In the genomic region with DNA sequence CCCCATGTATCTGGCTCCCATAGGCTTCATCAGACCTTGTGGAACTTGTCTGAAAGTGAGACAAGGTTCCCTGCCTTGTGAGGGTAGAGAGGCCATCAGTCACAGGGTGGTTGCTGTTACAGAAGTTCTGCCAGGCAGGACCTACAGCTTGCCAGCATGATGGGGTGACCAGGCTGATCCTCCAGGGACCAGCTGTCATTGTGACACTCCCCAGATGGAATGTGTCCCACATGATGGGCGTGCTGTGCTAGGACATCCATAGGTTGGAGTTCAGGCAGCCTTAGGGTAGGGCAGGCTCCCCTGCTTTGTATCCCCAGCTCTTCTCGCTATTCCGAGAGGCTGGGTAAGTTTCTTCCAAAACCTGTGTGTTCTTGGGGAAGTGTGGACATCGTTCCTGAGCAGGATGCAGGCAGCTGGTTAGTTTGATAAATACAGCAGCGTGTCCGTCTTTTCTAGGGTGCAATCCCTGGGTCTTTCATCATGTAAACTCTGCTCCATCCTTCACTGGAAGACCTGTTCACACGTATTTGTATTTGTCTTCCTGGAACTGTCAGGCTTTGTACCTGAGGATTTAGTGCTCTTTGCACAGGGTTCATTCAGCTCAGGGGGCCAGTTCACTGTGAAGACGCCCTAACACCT, we compare ENCODE assay signal across 8 mouse cellular contexts. TPM values are rescaled to one million over a fixed set of nuclear protein-coding genes. Genes with fewer than 3 reads are reported as not detected.
A peak's percentile ranks its signal among the peaks of the same experiment; 100 is the strongest.
DNase-seq lines count a peak whose midpoint lies in the region; ATAC-seq and TF ChIP-seq lines count a peak whose summit lies in the region.

No protein-coding gene starts in this region.

- no peaks in the 10 kb centered on the region for H3K36me3 ChIP-seq in embryonic facial prominence, embryonic 12.5 days
- no peaks in the 10 kb centered on the region for H3K36me3 ChIP-seq in intestine, embryonic 14.5 days (ENCODE audit: control insufficient read depth, insufficient read depth, low read length)
- H3K36me3 ChIP-seq in myocyte (ENCODE audit: control insufficient read depth, insufficient read depth): no peaks in the 10 kb centered on the region

- H3K79me2 ChIP-seq in myocyte (ENCODE audit: control insufficient read depth, insufficient read depth): no peaks in the 10 kb centered on the region

- H3K4me2 ChIP-seq in embryonic facial prominence, embryonic 12.5 days (replicated peaks): peak overlapping the region; percentile 97
- peak overlapping the region; percentile 99 for H3K4me2 ChIP-seq in intestine, embryonic 14.5 days (ENCODE audit: low read length)
- H3K4me2 ChIP-seq in myocyte (ENCODE audit: low read depth): peak overlapping the region; percentile 68

- TF ChIP-seq POLR2A in myocyte (IDR thresholded peaks at IDR 0.05; ENCODE audit: insufficient read length, low read depth): no peak

- peak overlapping the region; percentile 61 for H3K4me3 ChIP-seq in layer of hippocampus, adult 2 months
- H3K4me3 ChIP-seq in embryonic facial prominence, embryonic 12.5 days: peak overlapping the region; percentile 59
- H3K4me3 ChIP-seq in intestine, embryonic 14.5 days (ENCODE audit: low read depth, low read length): peak overlapping the region; percentile 74
- H3K4me3 ChIP-seq in myocyte: peak overlapping the region; percentile 31

- peak overlapping the region; percentile 89; the same call in 1 of the 2 replicates for H3K27ac ChIP-seq in layer of hippocampus, adult 2 months
- H3K27ac ChIP-seq in embryonic facial prominence, embryonic 12.5 days: no peak overlapping the region
- no peak overlapping the region for H3K27ac ChIP-seq in intestine, embryonic 14.5 days (ENCODE audit: low read depth)

- TF ChIP-seq CTCF in layer of hippocampus, adult 2 months (conservative IDR thresholded peaks at IDR 0.05): no peak

- peaks cover 54% of the 10 kb centered on the region for H3K27me3 ChIP-seq in embryonic facial prominence, embryonic 12.5 days
- H3K27me3 ChIP-seq in intestine, embryonic 14.5 days (replicated peaks; ENCODE audit: control insufficient read depth, insufficient read depth, low read length): peaks cover 18% of the 10 kb centered on the region
- peaks cover 20% of the 10 kb centered on the region for H3K27me3 ChIP-seq in myocyte (ENCODE audit: control insufficient read depth, insufficient read depth, insufficient read length)

- no peaks in the 10 kb centered on the region for H3K9me3 ChIP-seq in embryonic facial prominence, embryonic 12.5 days
- H3K9me3 ChIP-seq in intestine, embryonic 14.5 days (ENCODE audit: control insufficient read depth, low read length): no peaks in the 10 kb centered on the region

- no peak for ATAC-seq in embryonic facial prominence, embryonic 12.5 days (ENCODE audit: insufficient number of reproducible peaks, insufficient read depth, low FRiP score, low TSS enrichment)
- no peak; the same call in 1 of the 2 replicates for ATAC-seq in intestine, embryonic 14.5 days (replicated peaks; ENCODE audit: low FRiP score, low TSS enrichment, low read depth)

- H3K4me1 ChIP-seq in embryonic facial prominence, embryonic 12.5 days: peaks cover 17% of the 10 kb centered on the region; the same call in 1 of the 2 replicates
- peaks cover 18% of the 10 kb centered on the region for H3K4me1 ChIP-seq in intestine, embryonic 14.5 days (replicated peaks; ENCODE audit: control insufficient read depth, insufficient read depth, low read length)

- peak overlapping the region; percentile 53 for H3ac ChIP-seq in myocyte (ENCODE audit: control insufficient read depth, insufficient read length)

- H3K9ac ChIP-seq in embryonic facial prominence, embryonic 12.5 days: no peak overlapping the region
- no peak overlapping the region; the same call in 1 of the 2 replicates for H3K9ac ChIP-seq in intestine, embryonic 14.5 days (ENCODE audit: low read length)

- 13% methylated on average over 8 of the region's 8 CpGs for WGBS in embryonic facial prominence, embryonic 12.5 days
- 16% methylated on average over 8 of the region's 8 CpGs for WGBS in intestine, embryonic 14.5 days

- DNase-seq in layer of hippocampus, adult 2 months (ENCODE audit: low spot score in 2 of 2): no peak
- DNase-seq in layer of hippocampus, postnatal 36 days: no peak
- DNase-seq in intestine, embryonic 14.5 days (ENCODE audit: low spot score): peak; percentile 67
- no peak for DNase-seq in cerebellum, adult 9-10 months
- DNase-seq in spleen, postnatal 4 days (ENCODE audit: low spot score in 2 of 2): no peak
- no peak for DNase-seq in adrenal gland, postnatal 4 days (ENCODE audit: low spot score in 2 of 2)

TF ChIP-seq in myocyte, 11 proteins besides CTCF, POLR2A, EP300 and RAD21:
- TF ChIP-seq MYOG (IDR thresholded peaks at IDR 0.05; ENCODE audit: control insufficient read depth in 1 of 3, insufficient read depth in 1 of 3, insufficient read length in 2 of 3, low read depth in 2 of 3): peak; percentile 63 to 95 (median 72)
- peak; percentile 28 for TF ChIP-seq TCF3 (IDR thresholded peaks at IDR 0.05; ENCODE audit: insufficient read length, low read depth)
- TF ChIP-seq SRF (IDR thresholded peaks at IDR 0.05; ENCODE audit: control insufficient read depth, insufficient read length, low read depth): no peak
- TF ChIP-seq TCF12 (IDR thresholded peaks at IDR 0.05; ENCODE audit: insufficient read depth, poor library complexity, severe bottlenecking): peak; percentile 28
- TF ChIP-seq POLR2AphosphoS2 (IDR thresholded peaks at IDR 0.05; ENCODE audit: insufficient read length, low read depth): no peak
- TF ChIP-seq MYOD1 (IDR thresholded peaks at IDR 0.05; ENCODE audit: control insufficient read depth in 1 of 3, insufficient read length in 2 of 3, low read depth in 2 of 3): peak; percentile 11 to 92 (median 56)

RNA-seq across cellular contexts. Expression of a gene that starts 0.5 kb away (rescaled TPM):
- total RNA-seq in layer of hippocampus, adult 2 months (2021): 100 to 1,000 TPM; 137 to 139 TPM
- total RNA-seq in layer of hippocampus, postnatal 36 days (2021): 100 to 1,000 TPM; 116 to 133 TPM
- 13.4 and 19.5 TPM in 2 replicates for polyA plus RNA-seq in embryonic facial prominence, embryonic 12.5 days (2016; fragmentation: Nextera tagmentation; extraction: Ambion mirVana)
- polyA plus RNA-seq in intestine, embryonic 14.5 days (2014; fragmentation: Nextera tagmentation; extraction: Ambion mirVana): 11.1 and 13.7 TPM in 2 replicates
- 2.7 TPM for polyA plus RNA-seq in myocyte (2012; fragmentation: generic; extraction: Trizol)
- 10 to 100 TPM in 1 of 2 experiments, 1 to 10 TPM in 1; 5.2 to 13.7 TPM for total RNA-seq in adrenal gland, postnatal 4 days (2021)

Comparison
In these comparisons a context has a peak if more than half of its experiments do, and no peak if none do; other contexts are left out.
1. RNA of a gene that starts 0.5 kb away (total RNA-seq): 137 to 139 TPM in layer of hippocampus, adult 2 months and 116 to 133 TPM in layer of hippocampus, postnatal 36 days; 5.2 to 13.7 TPM in adrenal gland, postnatal 4 days; every median in the first group is over 4 times any median in the second.
2. Peak in every context shown above with its lines, with median percentiles within 50 percentile points of each other: H3K4me3 ChIP-seq and H3K4me2 ChIP-seq.